Comparison of ENCODE assay signal across 8 mouse cellular contexts in the genomic region with DNA sequence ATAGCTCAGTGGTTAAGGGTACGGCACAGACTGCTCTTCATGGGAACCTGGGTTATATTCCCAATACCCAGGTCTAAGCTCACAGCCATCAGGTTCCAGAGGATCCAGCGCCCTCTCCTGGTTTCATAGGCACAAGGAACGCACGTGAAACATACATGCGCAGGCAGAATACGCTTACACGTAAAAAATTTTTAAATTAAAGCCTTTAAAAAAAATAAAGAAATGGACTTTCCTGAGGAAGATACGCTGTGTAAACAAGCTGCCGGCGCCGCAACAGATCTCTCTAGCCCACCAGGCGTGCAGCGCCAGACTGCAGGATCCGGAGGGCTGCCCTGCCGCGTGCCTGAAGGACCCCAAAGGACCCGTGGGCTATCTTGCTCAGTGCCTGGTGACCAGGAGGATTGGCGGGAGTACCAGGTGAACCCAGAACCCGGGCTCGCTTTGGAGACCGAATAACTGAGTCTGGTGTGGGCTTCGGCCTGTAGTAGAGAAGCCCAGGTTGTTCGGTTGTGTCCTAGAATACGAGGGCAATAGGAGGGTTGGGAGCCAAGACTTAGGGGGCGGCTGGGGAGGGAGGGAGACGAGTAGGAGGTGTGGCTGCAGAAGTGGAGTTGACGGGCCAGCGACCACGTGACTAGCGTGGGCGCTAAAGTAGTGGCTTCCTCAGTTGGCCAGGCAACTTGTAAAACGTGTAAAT. TPM values are rescaled to one million over a fixed set of nuclear protein-coding genes. Genes with fewer than 3 reads are reported as not detected.
A peak's percentile ranks its signal among the peaks of the same experiment; 100 is the strongest.
DNase-seq lines count a peak whose midpoint lies in the region; ATAC-seq lines count a peak whose summit lies in the region.

TSS of gene Nme6 (plus strand) at position 359 of the 697 bp plus-strand sequence.

- H3K27ac ChIP-seq in hindbrain, embryonic 16.5 days (ENCODE audit: low read depth, low read length): peak within 1 kb of the TSS; percentile 84
- peak within 1 kb of the TSS; percentile 73 for H3K27ac ChIP-seq in macrophage

- under 1% methylated on average over 30 of the region's 32 CpGs for WGBS in hindbrain, embryonic 16.5 days
- WGBS in macrophage (ENCODE audit: missing documents): under 1% methylated on average over 32 of the region's 32 CpGs

- ATAC-seq in hindbrain, embryonic 16.5 days: peak; percentile 98

- H3K79me2 ChIP-seq in macrophage (ENCODE audit: inconsistent target): no peaks in the 10 kb centered on the region

- no peaks in the 10 kb centered on the region for H3K9me3 ChIP-seq in hindbrain, embryonic 16.5 days (ENCODE audit: control insufficient read depth, low read length)

- H3K9ac ChIP-seq in hindbrain, embryonic 16.5 days (ENCODE audit: low read depth, low read length): peak within 1 kb of the TSS; percentile 71

- H3K4me3 ChIP-seq in hindbrain, embryonic 16.5 days (ENCODE audit: low read length): peak within 1 kb of the TSS; percentile 58
- H3K4me3 ChIP-seq in macrophage (ENCODE audit: inconsistent target): peak within 1 kb of the TSS; percentile 80

- DNase-seq in T-cell, adult 2 months (ENCODE audit: low spot score): peak; percentile 80
- peak; percentile 88 to 89 for DNase-seq in cerebellum, postnatal 36 days
- peak; percentile 82 for DNase-seq in gastrocnemius, adult 18-20 months (ENCODE audit: low spot score)
- DNase-seq in left cerebral cortex, adult 18-20 months (ENCODE audit: low spot score in 2 of 2): peak; percentile 82 to 84
- DNase-seq in right cerebral cortex, adult 18-20 months: peak; percentile 84
- DNase-seq in urinary bladder, postnatal 10 days (ENCODE audit: low spot score): peak; percentile 26

- H3K27me3 ChIP-seq in hindbrain, embryonic 16.5 days (replicated peaks; ENCODE audit: control insufficient read depth, insufficient read depth, low read length): no peaks in the 10 kb centered on the region

- no peaks in the 10 kb centered on the region for H3K36me3 ChIP-seq in hindbrain, embryonic 16.5 days (ENCODE audit: control insufficient read depth, insufficient read depth, low read length)
- no peaks in the 10 kb centered on the region for H3K36me3 ChIP-seq in macrophage (ENCODE audit: inconsistent target)

- H3K4me2 ChIP-seq in hindbrain, embryonic 16.5 days (ENCODE audit: low read length): peak within 1 kb of the TSS; percentile 83

- H3K4me1 ChIP-seq in hindbrain, embryonic 16.5 days (ENCODE audit: control insufficient read depth, insufficient read depth, low read depth, low read length): peaks cover 9% of the 10 kb centered on the region

RNA-seq across cellular contexts. Expression of gene Nme6, which starts in this region (rescaled TPM):
- total RNA-seq in gastrocnemius, adult 18-20 months (2021): 10 to 100 TPM; 28.8 to 30.8 TPM
- polyA plus RNA-seq in hindbrain, embryonic 16.5 days (2015; fragmentation: Nextera tagmentation; extraction: Ambion mirVana): 69.4 and 77.5 TPM in 2 replicates
- total RNA-seq in left cerebral cortex, adult 18-20 months (2021): 10 to 100 TPM in 1 of 2 experiments, 1 to 10 TPM in 1; 7.3 to 10.1 TPM
- 10 to 100 TPM in 18 of 26 experiments, 1 to 10 TPM in 8; 1.9 to 24.8 (median 11.6) TPM for total RNA-seq in macrophage (2018; cell fraction: chromatin; rRNA removed)
- total RNA-seq in macrophage (2018; cell fraction: cytosol; rRNA removed): 10 to 100 TPM in 24 of 26 experiments, 1 to 10 TPM in 2; 8.0 to 22.8 (median 15.2) TPM
- total RNA-seq in macrophage (2018; cell fraction: nucleus; rRNA removed): 10 to 100 TPM in 11 of 26 experiments, 1 to 10 TPM in 15; 4.5 to 19.4 (median 9.4) TPM
- 12.4 to 23.1 TPM (median 13.3 TPM) in 3 replicates for polyA plus RNA-seq in macrophage (2018)

Comparison
In these comparisons a context has a peak if more than half of its experiments do, and no peak if none do; other contexts are left out.
1. Peak in every context shown above with its lines: DNase-seq, ATAC-seq, H3K4me3 ChIP-seq and H3K27ac ChIP-seq.
2. DNase-seq: peak in every context shown above with its lines; median percentile 88 in cerebellum, postnatal 36 days; 84 in right cerebral cortex, adult 18-20 months; 83 in left cerebral cortex, adult 18-20 months; 82 in gastrocnemius, adult 18-20 months; 80 in T-cell, adult 2 months; 26 in urinary bladder, postnatal 10 days.